Mouse (Mus musculus): ENCODE measurements around the gene Prss35.
A peak's percentile ranks its signal among the peaks of the same experiment; 100 is the strongest.

Gene Prss35

DNA sequence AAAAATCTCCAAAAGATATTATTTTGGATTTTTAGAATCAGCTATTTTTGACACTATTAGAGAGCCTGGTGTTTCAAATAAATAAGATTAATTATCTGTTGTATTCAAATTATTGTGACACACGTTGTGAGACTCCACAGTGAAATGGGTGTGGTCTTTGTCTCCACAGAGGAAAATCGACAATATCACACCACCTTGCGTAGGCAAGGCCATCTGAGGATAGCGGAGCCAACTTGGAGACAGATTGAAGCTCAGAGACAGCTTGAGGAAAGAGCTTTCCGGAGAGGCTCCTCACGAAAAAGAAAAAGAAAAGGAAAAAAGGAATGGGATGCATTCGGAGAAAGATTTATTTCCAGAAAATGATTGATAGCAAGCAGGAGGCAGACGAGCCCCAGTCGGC lies 8.7 kb upstream of the Prss35 start:
- no peak for DNase-seq

DNA sequence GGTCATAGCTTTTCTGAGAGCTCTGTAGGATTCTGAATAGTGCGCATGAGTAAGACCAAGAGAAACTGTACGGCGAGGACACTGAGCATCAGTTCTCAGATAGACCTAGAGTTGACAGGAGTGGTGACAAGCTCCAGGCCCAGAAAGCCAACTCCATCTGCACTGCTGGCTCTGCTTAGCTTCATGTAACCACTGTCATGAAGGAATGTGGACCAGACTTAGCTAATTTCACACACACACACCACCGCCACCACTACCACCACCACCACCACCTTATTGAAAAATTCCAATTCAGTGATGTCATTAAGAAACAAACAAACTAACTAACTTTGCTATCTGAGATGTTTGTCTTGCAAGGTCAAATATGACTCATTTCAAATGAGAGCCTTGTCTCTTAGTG lies 6.5 kb upstream of the Prss35 start:
- DNase-seq = no peak

DNA sequence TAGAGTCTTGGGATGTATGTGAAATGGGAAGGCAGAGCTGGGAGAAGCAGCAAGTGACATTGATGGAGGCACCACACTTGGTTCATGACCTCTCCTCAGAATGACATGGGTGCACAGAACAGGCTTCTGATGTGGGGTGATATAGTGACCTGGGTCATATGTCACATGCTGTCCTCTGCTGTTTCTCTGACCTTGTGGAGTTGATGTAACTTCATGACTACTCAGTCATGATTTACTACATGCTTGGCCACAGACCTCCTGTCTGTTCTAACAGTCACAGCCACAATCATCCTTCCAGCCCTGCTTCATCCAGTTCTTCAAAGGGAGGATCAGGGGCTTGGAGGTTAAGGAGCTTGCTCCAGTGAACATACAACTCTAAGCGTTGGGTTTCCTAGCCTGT lies 5.4 kb upstream of the Prss35 start:
- DNase-seq = no peak

DNA sequence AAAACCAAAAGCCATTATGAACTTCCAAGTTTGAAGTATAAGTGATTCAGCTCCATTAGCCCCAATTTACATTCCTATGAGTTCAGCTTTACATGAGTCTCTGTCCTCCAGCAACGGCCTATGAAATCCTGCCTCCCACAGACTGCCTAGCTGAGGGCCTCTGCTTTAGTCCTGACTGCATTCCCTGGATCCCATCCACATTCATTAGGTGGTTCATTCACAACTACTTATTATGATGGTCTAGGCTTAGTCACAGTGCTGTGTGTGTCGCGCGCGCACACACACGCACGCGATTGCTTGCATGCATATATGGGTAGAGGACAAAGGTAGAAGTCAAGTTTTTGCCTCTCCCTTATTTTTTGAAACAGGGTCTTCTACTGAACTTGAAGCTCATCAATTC lies 4.6 kb upstream of the Prss35 start:
- no peak for DNase-seq

DNA sequence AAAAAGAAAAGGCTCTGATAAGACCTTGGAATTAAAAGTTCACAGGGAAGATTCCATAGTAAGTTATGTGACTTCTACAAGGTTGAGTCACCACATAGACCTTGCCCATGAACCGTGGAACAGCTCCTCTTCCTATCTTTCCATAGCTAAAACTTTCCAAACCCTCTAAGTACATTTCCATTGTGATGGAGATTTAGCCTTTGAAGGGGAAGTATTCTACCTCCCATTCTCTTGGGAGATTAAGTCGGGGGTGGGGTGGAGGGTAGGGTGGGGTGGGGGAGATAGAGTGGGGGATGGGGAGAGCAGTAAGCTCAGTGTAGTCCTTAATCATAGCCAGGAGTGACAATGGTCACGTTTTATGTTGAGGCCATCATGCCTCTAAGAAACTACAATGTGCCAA lies 3.5 kb upstream of the Prss35 start:
- DNase-seq = no peak

DNA sequence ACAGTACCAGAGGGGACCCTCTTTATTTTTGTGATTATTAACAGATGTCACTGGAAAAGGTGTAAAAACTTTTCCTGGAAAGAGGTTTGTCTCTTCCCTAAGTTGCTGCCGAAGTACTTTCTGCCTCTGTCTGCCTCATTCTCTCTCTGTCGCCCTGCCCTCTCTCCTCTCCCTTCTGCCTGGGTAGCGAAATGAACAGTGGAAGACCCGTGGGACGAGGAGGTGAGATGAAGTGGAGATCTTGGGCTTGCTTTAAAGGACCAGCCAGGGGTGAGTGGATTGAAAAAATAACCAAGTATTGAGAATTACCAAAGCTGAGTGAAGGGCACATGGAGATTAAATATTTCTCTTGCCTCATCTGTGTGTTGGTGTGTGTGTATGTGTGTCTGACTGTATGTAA lies 592 bp downstream of the Prss35 start:
- no peak for DNase-seq

DNA sequence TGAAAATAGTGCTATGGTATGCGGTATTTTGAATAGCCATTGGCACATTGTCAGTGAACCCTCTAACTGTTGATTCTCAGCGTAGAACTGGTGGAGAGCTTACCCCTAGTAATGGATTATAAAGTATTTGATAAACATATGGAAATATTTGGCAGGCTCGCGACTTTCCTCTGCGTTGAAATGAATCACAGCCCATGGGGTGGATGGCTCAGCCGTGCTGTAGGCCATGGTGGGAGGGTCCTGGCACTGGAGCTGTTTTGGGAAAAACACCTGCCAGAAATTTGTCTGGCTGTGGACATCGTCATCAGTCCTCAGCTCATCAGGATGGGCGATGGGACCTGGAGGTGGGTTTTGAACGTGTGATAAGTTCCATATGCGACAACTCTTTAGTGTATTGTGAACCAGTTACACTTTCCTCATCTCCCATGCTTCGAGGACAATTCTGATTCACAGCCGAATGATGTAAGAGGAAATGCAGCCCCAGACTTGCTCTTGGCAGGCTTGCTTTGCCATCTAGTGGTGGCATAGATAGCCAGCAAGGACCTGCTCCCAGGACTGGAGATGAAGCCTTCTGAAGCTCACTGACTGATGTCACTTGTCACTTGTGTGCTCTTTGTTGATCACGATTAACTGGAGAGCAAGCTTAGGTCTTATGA lies 2.6 kb downstream of the Prss35 start:
- DNase-seq = peak; percentile 37

DNA sequence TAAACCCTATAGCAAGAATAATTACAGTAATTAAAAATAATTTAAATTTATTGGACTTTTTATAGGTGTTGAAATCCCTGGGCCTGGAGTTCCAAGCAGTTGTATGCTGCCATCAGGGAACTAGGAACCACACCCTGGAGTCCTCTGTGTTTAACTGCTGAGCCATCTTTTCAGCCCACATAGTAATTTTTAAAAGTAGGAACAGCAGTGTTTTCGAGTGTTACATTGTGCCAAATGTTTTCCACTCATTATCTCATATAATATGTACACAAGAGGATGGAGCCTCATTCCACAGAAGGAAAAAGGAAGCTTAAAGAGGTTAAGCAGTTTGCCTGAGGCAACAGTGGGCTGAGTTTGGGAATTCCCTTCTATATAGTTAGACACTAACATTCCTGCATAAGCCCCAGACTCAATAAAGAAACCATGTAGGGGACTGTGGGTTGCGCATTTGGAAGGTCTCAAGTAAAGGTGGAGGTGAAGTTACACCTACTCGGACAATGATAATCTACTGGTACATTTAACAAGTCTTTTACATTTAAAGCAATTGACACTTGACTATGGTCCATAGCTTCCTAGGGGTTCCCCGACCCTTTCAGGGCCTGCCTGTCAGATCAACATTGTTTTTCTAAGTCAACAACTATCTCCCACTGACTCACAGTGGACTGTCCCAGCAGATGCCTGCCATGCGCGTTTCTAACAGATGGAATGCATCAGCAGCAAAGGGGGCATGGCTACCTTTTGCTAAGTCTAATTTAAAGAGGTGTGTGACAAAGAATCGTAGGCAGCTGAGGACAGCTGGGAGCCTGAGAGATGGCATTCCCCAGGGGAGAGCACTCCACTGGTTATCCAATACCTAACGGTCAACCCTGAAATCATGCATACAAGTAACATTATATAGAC lies 19.3 kb downstream of the Prss35 start:
- no peak for DNase-seq

DNA sequence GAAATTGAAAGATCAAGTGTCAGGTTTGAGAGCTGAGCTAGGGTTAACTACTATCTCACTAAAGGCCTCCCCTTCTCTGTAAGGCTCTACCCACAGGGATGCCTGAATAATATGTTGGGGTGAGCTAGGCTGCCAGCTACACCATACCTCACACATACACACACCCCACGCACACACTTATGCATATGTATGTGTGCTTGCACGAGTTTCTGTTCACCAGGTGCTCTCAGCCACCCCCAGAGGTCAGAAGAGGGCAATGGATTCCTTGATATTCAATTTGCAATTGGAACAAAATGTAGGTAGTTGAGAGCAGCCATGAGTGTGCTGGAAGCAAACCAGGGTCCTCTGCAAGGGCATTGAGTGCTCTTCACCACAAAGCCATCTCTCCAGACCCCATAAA lies 20.6 kb downstream of the Prss35 start:
- DNase-seq = no peak

DNA sequence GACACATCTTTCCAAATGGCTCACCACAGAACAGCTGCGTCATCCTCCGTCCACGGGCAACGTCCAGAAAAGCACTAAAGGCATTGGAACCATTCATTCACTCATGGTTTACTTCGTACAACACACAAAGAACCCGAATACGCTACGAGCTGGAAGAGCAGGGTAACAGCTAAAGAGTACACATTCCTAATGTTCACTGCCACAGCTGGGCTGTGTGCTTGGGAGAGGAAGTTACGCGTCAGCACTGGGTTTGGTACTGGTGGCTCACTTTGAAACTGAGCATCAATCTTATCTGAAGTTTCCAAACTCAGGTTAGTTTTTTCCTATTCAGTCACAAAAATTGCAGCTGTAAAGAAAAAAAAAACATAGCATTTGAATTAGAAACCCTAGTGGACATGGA lies 23.5 kb downstream of the Prss35 start:
- DNase-seq = no peak

DNA sequence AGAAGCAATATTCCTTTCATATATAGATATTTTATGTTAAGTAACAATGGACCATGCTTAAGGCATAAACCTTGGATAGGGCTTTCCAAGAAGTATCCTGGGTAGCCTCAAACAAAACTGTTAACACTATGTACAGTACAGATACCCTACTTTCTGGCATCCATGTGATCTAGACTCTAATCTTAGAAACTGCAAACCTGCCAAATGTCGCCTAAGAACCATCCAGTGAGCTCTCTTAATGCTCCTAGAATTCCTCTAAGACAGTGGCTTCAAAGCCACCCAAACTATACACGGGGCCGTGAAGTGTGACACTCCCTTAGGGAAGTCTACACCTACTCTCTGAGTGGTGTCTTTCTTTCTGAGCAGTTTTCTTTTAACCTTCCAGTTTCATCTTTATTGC lies 29.4 kb downstream of the Prss35 start:
- no peak for DNase-seq

DNA sequence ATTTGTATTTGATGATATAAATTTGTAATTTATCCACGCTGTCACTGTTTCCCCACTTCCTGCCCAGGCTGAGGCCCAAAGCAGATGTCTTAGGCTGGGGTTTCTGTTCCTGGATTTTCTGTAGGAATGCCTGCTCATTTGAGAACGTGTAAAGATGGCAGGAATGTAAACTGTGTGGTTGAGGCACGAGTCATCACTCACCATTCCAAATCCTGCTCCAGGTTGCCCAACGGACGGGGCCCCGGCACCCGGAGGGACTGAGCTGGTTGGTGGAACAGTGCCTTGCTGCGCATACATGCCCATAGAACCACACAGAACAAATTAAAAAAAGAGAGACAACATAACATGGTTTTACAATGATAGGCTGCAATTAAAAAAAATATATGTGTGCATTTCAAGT lies 30.5 kb downstream of the Prss35 start:
- no peak for DNase-seq

DNA sequence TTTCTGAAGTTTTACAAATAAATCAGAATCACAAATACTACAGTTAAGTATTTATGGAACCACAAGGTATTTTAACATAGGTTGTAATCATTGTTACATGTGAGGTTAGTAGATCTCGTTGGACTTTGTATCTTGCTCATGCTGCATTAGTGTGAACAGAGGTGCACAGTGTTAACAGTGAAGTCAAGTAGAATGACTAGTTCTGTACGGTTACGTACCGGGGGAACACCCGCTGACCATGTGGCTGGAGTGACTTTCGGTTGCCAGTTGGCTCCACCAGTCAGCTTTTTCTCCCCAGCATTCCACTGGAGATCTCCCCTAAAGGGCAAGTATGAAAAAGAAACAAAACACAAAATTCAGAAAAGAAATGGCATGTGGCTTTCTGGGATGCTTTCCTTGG lies 31.9 kb downstream of the Prss35 start:
- no peak for DNase-seq

DNA sequence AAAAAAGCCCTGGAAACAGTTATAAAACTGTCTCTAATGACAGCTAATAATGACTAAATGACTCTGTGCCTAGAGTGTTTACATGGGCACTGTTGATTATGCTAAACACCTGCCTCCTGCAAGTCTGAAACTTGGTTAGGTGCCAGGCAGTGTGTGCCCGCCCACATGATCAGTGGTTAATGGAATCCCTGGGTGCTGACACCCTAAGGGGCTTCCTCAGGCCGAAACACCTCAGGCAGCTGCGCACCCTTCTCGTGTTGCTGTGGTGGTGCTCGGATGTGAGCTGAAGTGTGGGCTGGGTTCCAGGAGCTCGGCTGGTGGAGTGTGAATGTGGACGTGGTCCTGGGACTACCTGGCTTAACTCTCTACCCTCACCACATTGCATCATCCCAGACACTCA lies 33.9 kb downstream of the Prss35 start:
- DNase-seq = no peak

DNA sequence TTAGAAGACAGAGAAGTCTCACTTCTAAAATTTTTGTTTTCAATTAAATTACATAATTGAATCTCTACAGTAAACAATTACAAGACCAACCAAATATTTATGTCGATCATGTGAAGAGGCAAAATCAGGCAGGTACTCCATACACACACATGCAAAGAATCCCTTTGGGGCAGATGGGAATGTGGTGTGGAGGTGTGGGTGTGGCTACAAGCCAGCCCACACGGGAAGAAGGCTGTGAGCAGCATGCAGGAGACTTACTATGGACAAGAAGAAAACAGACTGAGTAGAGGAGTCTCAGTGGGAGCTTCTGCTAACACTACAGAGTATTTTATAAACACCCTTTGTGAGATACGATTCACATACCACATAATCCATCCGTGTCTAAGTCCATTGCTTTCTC lies 34.8 kb downstream of the Prss35 start:
- no peak for DNase-seq

DNA sequence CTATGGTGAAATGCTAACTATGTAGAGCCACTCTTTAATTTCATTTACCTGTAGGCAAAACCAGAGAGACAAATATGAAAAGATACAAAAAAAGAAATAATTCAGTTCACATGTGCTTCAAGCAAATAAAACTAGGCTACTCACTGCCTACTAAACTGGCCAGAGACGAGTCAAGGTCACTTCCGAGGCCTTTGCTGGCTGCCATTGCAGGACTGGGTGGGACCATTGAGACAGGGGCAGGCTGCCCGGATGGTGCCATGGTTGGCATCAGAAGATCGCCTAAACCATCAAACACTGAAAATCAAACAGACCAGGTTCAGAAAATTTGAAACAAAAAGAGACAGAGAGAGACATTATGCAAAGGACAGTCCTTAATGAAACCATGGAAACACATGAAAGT lies 38.0 kb downstream of the Prss35 start:
- no peak for DNase-seq

DNA sequence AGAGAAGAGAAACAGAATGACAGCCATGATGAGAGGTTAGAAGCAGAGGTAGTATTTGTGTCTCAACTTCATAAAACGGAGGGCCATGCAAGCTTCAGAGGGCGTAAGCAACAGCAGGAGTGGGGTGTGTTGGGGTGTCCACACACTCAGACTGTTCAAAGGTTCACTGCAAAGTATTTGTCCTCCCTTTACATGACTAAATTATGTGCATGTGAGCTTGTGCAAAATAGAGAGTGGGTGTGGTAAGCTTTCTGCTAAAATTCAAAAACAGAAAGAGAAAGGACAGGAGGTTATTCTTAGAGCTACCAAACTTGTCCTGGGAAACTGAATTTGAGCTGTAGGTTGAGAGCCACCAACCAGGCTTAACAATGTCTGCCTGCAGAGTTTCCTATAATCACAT lies 39.4 kb downstream of the Prss35 start:
- no peak for DNase-seq

DNA sequence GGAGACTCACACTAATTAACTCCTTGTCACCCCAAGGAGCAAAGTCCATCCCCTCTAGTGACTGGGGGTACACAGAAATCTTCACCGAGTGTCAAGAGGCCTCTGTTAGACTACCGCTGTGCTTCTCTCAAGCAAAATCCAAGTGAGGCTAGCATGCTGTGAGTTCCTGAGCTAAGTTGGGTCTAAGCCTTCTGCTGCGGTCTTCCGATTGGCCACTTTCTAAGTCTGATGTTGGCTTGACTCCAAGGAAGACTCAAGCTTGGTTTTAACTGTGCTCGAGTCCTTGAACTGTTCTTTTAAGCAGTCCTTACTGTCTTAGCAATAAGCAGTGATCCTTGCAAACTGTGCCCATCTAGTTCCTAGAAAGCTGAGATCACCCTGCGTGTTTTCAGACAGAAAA lies 45.7 kb downstream of the Prss35 start:
- DNase-seq = no peak

DNA sequence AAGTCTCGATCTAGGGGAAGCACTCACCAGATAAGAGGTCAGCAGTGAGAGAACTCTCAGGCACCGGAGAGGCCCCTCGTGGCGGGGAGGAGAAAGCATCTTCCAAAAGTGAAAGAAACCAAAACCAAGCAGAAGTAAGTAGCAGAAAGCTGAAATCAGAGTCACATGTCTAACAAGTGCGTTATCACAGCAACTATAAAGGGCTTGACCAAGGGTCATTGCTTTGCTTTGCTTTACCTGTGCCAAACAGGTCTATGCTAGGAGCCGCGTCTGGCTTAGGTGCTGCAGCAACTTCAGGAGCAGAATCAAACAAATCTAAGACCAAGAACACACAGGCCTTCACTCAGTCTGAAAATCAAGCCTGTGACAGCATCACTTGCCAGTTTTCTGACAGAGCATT lies 48.5 kb downstream of the Prss35 start:
- no peak for DNase-seq

DNA sequence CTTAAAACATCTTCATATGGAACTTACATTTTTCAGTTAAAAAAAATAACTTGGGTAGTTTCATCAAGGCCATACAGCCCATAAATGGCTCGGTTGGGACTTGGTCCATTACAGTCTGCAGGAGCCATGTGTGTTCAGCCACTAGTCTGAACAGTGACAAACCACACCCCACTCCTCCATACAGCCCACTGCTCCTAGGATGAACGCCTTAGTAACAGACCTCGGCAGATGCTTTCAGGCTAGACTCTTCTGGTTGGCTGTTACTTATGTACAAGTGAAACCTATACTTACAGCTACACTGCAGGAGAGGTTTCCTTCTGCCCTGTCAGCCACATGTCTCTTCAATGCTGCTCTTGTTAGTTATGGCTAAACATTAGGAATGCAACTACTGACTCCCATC lies 51.8 kb downstream of the Prss35 start:
- no peak for DNase-seq

DNA sequence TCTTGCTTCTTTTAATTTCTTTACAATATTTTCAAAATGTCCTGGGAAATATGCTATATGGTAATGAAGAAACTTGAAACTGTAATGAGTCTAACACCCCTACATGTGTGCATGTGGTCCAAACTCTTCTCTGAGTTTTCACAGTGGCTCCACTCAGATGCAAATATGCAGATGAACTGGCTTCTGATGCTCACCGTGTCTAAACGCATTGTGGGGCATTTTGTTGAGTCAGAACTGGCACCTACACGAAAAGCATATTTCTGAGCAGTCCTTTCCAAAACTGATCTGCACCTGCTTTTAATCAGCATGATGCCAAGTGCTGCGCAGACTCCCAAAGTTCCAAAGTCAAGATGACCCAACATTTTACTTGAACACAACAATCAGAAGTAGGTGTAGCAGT lies 54.1 kb downstream of the Prss35 start:
- no peak for DNase-seq

DNA sequence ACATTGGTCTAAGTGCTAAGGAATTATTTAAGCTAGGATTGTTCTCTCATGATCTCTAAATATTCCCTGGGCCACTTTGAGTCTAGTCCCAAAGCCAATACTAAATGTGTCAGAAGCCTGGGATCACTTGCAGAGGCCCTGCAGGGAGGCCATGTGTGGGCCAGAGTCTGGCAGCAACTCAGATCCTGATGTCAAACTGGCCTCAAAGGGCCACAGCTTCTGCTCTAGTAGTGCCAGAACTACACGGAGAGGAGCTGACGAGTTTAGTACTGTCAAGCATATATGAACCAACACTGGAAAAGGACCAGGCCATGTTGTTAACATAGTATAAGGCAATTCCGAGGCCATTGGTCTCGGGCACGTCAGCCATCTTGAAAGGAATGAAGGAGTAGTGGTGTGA lies 54.7 kb downstream of the Prss35 start:
- DNase-seq = peak; percentile 35

DNA sequence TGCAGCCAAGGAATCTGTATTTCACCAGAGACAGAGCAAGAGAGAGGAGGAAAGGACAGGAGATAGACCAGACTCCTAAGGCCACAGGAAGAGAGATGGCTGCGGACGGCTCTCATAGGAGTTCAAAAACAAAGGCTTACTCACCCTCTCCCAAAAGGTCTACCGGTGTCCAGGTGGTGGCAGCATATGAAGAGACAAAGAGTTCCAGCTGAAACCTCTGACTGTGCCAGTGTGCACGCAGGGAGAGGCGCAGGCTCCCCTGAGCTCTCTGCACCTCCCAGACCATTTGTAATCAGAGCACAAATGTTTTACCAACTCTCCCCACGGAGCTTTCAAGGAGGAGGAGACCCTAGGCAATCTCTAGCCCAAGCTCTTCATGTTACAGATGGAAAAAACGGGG lies 55.2 kb downstream of the Prss35 start:
- DNase-seq = peak; percentile 18

DNA sequence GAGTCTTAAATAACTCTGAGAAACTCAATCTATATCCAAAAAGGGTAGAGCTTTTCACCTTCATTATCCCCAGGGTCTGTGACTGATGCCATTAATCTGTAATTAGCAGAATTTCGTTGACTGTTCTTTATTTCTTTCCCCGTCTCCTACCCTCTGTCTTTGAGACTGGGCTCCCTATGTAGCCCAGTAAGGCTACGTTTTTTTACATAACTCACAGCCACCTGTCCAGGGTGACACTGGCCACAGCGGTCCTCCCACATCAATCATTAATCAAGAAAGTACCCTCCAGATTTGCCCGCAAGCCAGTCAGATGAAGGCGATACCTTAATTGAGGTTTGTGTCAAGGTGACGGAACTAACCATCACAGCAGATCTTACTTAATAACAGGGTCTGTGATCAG lies 55.6 kb downstream of the Prss35 start:
- DNase-seq = no peak
